Comparison of ENCODE assay signal across 30 mouse cellular contexts in the genomic region with DNA sequence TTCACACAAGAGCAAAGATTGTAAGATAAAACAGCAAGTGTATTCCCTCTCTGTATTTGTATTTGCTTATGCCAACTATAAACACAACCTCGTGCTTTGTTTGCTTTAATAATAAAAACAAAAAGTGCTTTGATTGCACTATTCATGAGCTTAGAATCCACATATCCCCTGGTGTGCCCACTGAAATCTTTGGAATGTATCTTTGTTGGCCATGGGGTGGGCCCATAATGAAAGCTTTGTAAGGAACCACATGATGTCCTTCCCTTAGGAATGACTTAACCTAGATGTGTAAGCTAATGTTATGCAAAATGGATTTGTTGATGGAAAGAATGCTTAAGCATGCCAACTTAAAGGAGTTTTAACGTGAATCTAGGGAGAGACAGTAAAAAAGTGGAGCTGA.
A peak's percentile ranks its signal among the peaks of the same experiment; 100 is the strongest.
DNase-seq lines count a peak whose midpoint lies in the region; ATAC-seq and TF ChIP-seq lines count a peak whose summit lies in the region.
"Had no signal": no experiment of that assay in that cellular context is flagged by ENCODE, and none has a peak within 500 bp of the region (broad histone marks: within the 10 kb centered on the region; RNA-seq: fewer than 3 reads in every experiment).

No protein-coding gene starts in this region.

- in situ Hi-C loops in ES-E14 (cut with MboI; ENCODE audit: low sequenced_read_pairs in 2 of 2, unreplicated experiment in 2 of 2), result no loop called here

- no peaks in the 10 kb centered on the region for H3K36me3 ChIP-seq in hindbrain, embryonic 11.5 days (ENCODE audit: control insufficient read depth, insufficient read depth, low read length)
- no peaks in the 10 kb centered on the region for H3K36me3 ChIP-seq in hindbrain, embryonic 10.5 days
- H3K36me3 ChIP-seq in ES-E14 (ENCODE audit: control insufficient read depth, insufficient read depth, low read length, poor library complexity, severe bottlenecking), result no peaks in the 10 kb centered on the region
- no peaks in the 10 kb centered on the region for H3K36me3 ChIP-seq in hindbrain, embryonic 16.5 days (ENCODE audit: control insufficient read depth, insufficient read depth, low read length)
- H3K36me3 ChIP-seq: forebrain, embryonic 15.5 days; heart, embryonic 13.5 days; hindbrain, embryonic 15.5 days; intestine, embryonic 15.5 days; neural tube, embryonic 13.5 days; stomach, embryonic 15.5 days had no signal

- 12% methylated on average over 2 of the region's 2 CpGs for WGBS in hindbrain, embryonic 11.5 days
- WGBS in hindbrain, embryonic 10.5 days, result 21% methylated on average over 2 of the region's 2 CpGs
- 14% methylated on average over 2 of the region's 2 CpGs for WGBS in hindbrain, embryonic 16.5 days

- no peak overlapping the region for H3K27ac ChIP-seq in hindbrain, embryonic 11.5 days (ENCODE audit: low read depth, low read length)
- no peak overlapping the region for H3K27ac ChIP-seq in hindbrain, embryonic 10.5 days
- no peak overlapping the region for H3K27ac ChIP-seq in ES-E14 (ENCODE audit: insufficient read depth, low read depth, low read length, poor library complexity, severe bottlenecking)
- no peak overlapping the region for H3K27ac ChIP-seq in hindbrain, embryonic 16.5 days (ENCODE audit: low read depth, low read length)
- H3K27ac ChIP-seq: forebrain, embryonic 15.5 days; gastrocnemius, adult 2 months; heart, embryonic 13.5 days; hindbrain, embryonic 15.5 days; intestine, embryonic 15.5 days; kidney, postnatal 0 days; liver, embryonic 14.5 days; macrophage; neural tube, embryonic 13.5 days; stomach, embryonic 15.5 days had no signal

- H3K4me2 ChIP-seq in hindbrain, embryonic 11.5 days (replicated peaks; ENCODE audit: low read depth, low read length), result no peak overlapping the region
- H3K4me2 ChIP-seq in hindbrain, embryonic 16.5 days (ENCODE audit: low read length), result no peak overlapping the region
- H3K4me2 ChIP-seq: forebrain, embryonic 15.5 days; heart, embryonic 13.5 days; hindbrain, embryonic 15.5 days; intestine, embryonic 15.5 days; neural tube, embryonic 13.5 days; stomach, embryonic 15.5 days had no signal

- H3K9me3 ChIP-seq in hindbrain, embryonic 11.5 days (ENCODE audit: control insufficient read depth, low read length), result no peaks in the 10 kb centered on the region
- H3K9me3 ChIP-seq in hindbrain, embryonic 10.5 days, result no peaks in the 10 kb centered on the region
- no peaks in the 10 kb centered on the region for H3K9me3 ChIP-seq in ES-E14 (ENCODE audit: control insufficient read depth, insufficient read depth, low read depth, low read length)
- H3K9me3 ChIP-seq in hindbrain, embryonic 16.5 days (ENCODE audit: control insufficient read depth, low read length), result no peaks in the 10 kb centered on the region
- H3K9me3 ChIP-seq: forebrain, embryonic 15.5 days; hindbrain, embryonic 15.5 days; intestine, embryonic 15.5 days; neural tube, embryonic 13.5 days; stomach, embryonic 15.5 days had no signal

- no peak overlapping the region for H3K4me3 ChIP-seq in hindbrain, embryonic 11.5 days (ENCODE audit: low read depth, low read length)
- H3K4me3 ChIP-seq in hindbrain, embryonic 10.5 days, result no peak overlapping the region
- no peak overlapping the region for H3K4me3 ChIP-seq in ES-E14 (ENCODE audit: insufficient read depth in 1 of 2, low read depth in 1 of 2, low read length in 2 of 2, poor library complexity in 1 of 2, severe bottlenecking in 1 of 2)
- no peak overlapping the region for H3K4me3 ChIP-seq in hindbrain, embryonic 16.5 days (ENCODE audit: low read length)
- H3K4me3 ChIP-seq: erythroblast, embryonic 14.5 days; forebrain, embryonic 15.5 days; gastrocnemius, adult 2 months; heart, embryonic 13.5 days; hindbrain, embryonic 15.5 days; intestine, embryonic 15.5 days; myocyte; neural tube, embryonic 13.5 days; stomach, embryonic 15.5 days had no signal

- intact Hi-C loops in heart, postnatal 36 days (cut with DNase I), result no loop called here

- H3K9ac ChIP-seq in hindbrain, embryonic 11.5 days (ENCODE audit: low read depth, low read length), result no peak overlapping the region
- no peak overlapping the region for H3K9ac ChIP-seq in ES-E14 (ENCODE audit: insufficient read depth, low read depth, low read length, poor library complexity, severe bottlenecking)
- no peak overlapping the region for H3K9ac ChIP-seq in hindbrain, embryonic 16.5 days (ENCODE audit: low read depth, low read length)
- H3K9ac ChIP-seq: forebrain, embryonic 15.5 days; heart, embryonic 13.5 days; hindbrain, embryonic 15.5 days; intestine, embryonic 15.5 days; liver, embryonic 14.5 days; neural tube, embryonic 13.5 days; stomach, embryonic 15.5 days had no signal

- DNase-seq in hindbrain, embryonic 11.5 days (ENCODE audit: low spot score), result no peak
- no peak for DNase-seq in hindbrain, embryonic 10.5 days (ENCODE audit: low spot score)
- DNase-seq in ES-E14 (ENCODE audit: low read depth, low spot score), result peak; percentile 9
- peak; percentile 51 for DNase-seq in ZHBTc4 (ENCODE audit: low read depth, low spot score)
- no peak for DNase-seq in right cerebral cortex, postnatal 36 days (ENCODE audit: low spot score in 2 of 2)
- no peak for DNase-seq in heart, postnatal 36 days
- DNase-seq: adrenal gland, postnatal 14 days; cerebellum, adult 18-20 months; cerebellum, postnatal 14 days; gastrocnemius, adult 2 months; heart, postnatal 10 days; kidney, adult 2 months; layer of hippocampus, adult 9-11 months; liver; lung, adult 2 months; lung, postnatal 10 days; right cerebral cortex, postnatal 14 days had no signal

- H3K27me3 ChIP-seq in hindbrain, embryonic 11.5 days (ENCODE audit: control insufficient read depth, insufficient read depth, low read length), result no peaks in the 10 kb centered on the region
- no peaks in the 10 kb centered on the region for H3K27me3 ChIP-seq in hindbrain, embryonic 10.5 days (ENCODE audit: insufficient read depth, poor library complexity, severe bottlenecking)
- no peaks in the 10 kb centered on the region for H3K27me3 ChIP-seq in hindbrain, embryonic 16.5 days (replicated peaks; ENCODE audit: control insufficient read depth, insufficient read depth, low read length)
- H3K27me3 ChIP-seq: forebrain, embryonic 15.5 days; heart, embryonic 13.5 days; hindbrain, embryonic 15.5 days; intestine, embryonic 15.5 days; neural tube, embryonic 13.5 days; stomach, embryonic 15.5 days had no signal

- no peaks in the 10 kb centered on the region for H3K4me1 ChIP-seq in hindbrain, embryonic 11.5 days (replicated peaks; ENCODE audit: control insufficient read depth, insufficient read depth, low read length)
- no peaks in the 10 kb centered on the region for H3K4me1 ChIP-seq in hindbrain, embryonic 10.5 days (replicated peaks)
- H3K4me1 ChIP-seq in ES-E14 (ENCODE audit: control insufficient read depth in 2 of 2, insufficient read depth in 2 of 2, low read length in 2 of 2, poor library complexity in 1 of 2), result peaks cover 0 to 1% of the 10 kb centered on the region in 2 experiments; a peak in 1 of 4 replicates
- H3K4me1 ChIP-seq in hindbrain, embryonic 16.5 days (ENCODE audit: control insufficient read depth, insufficient read depth, low read depth, low read length), result no peaks in the 10 kb centered on the region
- H3K4me1 ChIP-seq: forebrain, embryonic 15.5 days; heart, embryonic 13.5 days; hindbrain, embryonic 15.5 days; intestine, embryonic 15.5 days; neural tube, embryonic 13.5 days; stomach, embryonic 15.5 days had no signal

- ATAC-seq in hindbrain, embryonic 11.5 days (ENCODE audit: low FRiP score), result 0 out of 2 replicates have a peak, but pooled peaks have one; percentile 49
- 0 out of 2 replicates have a peak, but pooled peaks have one; percentile 42 for ATAC-seq in hindbrain, embryonic 16.5 days
- ATAC-seq: forebrain, embryonic 15.5 days; intestine, embryonic 15.5 days; midbrain, embryonic 16.5 days had no signal

TF ChIP-seq in ES-E14, 5 proteins besides CTCF, POLR2A, EP300 and RAD21:
- TF ChIP-seq MAFK (IDR thresholded peaks at IDR 0.05; ENCODE audit: insufficient read depth, low read depth, low read length) (no peak), CHD2 (IDR thresholded peaks at IDR 0.05; ENCODE audit: low read depth, low read length) (no peak), ZNF384 (IDR thresholded peaks at IDR 0.05; ENCODE audit: low read depth, low read length) (no peak), HCFC1 (IDR thresholded peaks at IDR 0.05; ENCODE audit: borderline replicate concordance, insufficient read depth, low read length) (no peak), ZC3H11A (IDR thresholded peaks at IDR 0.05; ENCODE audit: borderline replicate concordance, low read depth, low read length) (no peak)

Comparison
In these comparisons a context has a peak if more than half of its experiments do, and no peak if none do; other contexts are left out.
1. DNase-seq: peak in ES-E14 (single experiment) and ZHBTc4 (single experiment); none in hindbrain, embryonic 11.5 days (single experiment), hindbrain, embryonic 10.5 days (single experiment), right cerebral cortex, postnatal 36 days (0 of 2) and heart, postnatal 36 days (0 of 2).